Mouse (Mus musculus) embryonic facial prominence, embryonic 11.5 days (tissue): Measurements from ENCODE around the gene Ndufa7. TPM values are rescaled to one million over a fixed set of nuclear protein-coding genes. Genes with fewer than 3 reads are reported as not detected.
A peak's percentile ranks its signal among the peaks of the same experiment; 100 is the strongest.
"Not testable (repeated sequence)": the region's sequence is repeated elsewhere in the genome, so short reads cannot be mapped to it uniquely, and the experiment has no call there.

Experiments
- ATAC-seq: fragments of 200-750 bp; cut with Nextera tagmentation; replicated peaks from 2 replicates; pipeline ENCODE4 v1.8.0; 2017; ENCODE audit warnings: low read depth; ENCODE audit not compliant: insufficient number of reproducible peaks, low FRiP score, low TSS enrichment
- DNase-seq: peaks from one replicate; pipeline ENCODE4 v3.0.0-alpha.2; 2015; ENCODE audit warnings: low spot score
- H3K27ac ChIP-seq: fragments of 300-500 bp; sonication (generic); replicated peaks from 2 replicates; pipeline ENCODE4 v1.5.1; 2014; ENCODE audit warnings: mild to moderate bottlenecking, low read depth, low read length, control low read depth
- H3K27me3 ChIP-seq: fragments of 300-500 bp; sonication (generic); 2 replicates; pipeline ENCODE4 v1.6.1; 2014; ENCODE audit warnings: mild to moderate bottlenecking, low read length, moderate library complexity, mixed read lengths; ENCODE audit not compliant: control insufficient read depth, insufficient read depth
- H3K36me3 ChIP-seq: fragments of 300-500 bp; sonication (generic); replicated peaks from 2 replicates; pipeline ENCODE4 v1.6.1; 2014; ENCODE audit warnings: low read depth, mild to moderate bottlenecking, low read length, moderate library complexity, mixed read lengths; ENCODE audit not compliant: control insufficient read depth, insufficient read depth
- H3K4me1 ChIP-seq: fragments of 300-500 bp; sonication (generic); 2 replicates; pipeline ENCODE4 v1.6.1; 2014; ENCODE audit warnings: low read length, mixed read lengths; ENCODE audit not compliant: control insufficient read depth, insufficient read depth
- H3K4me2 ChIP-seq: fragments of 300-500 bp; sonication (generic); 2 replicates; pipeline ENCODE4 v1.6.1; 2014; ENCODE audit warnings: low read depth, mild to moderate bottlenecking, control low read depth, low read length, moderate library complexity
- H3K4me3 ChIP-seq: fragments of 300-500 bp; sonication (generic); 2 replicates; pipeline ENCODE4 v1.5.1; 2014; ENCODE audit warnings: low read depth, low read length, control low read depth
- H3K9ac ChIP-seq: fragments of 300-500 bp; sonication (generic); replicated peaks from 2 replicates; pipeline ENCODE4 v1.6.1; 2014; ENCODE audit warnings: mild to moderate bottlenecking, control low read depth, low read length
- H3K9me3 ChIP-seq: fragments of 300-500 bp; sonication (generic); replicated peaks from 2 replicates; pipeline ENCODE4 v1.6.1; 2016; ENCODE audit warnings: mild to moderate bottlenecking, low read length, inconsistent platforms, mixed read lengths; ENCODE audit not compliant: control insufficient read depth
- WGBS: fragments of 180-500 bp; shearing (Covaris S2); extraction: QIAGEN DNeasy Blood & Tissue Kit; methylation state at CpG from one replicate; pipeline ENCODE4 v1.1.7; 2014; 5-methylcytosine and 5-hydroxymethylcytosine counted together
- microRNA-seq: library from miRNA; unstranded; fragments of <30 nt; microRNA quantifications from one replicate; pipeline ENCODE4, GENCODE M21; 2016; ENCODE audit warnings: borderline number of aligned reads
- polyA plus RNA-seq: library from polyadenylated mRNA; unstranded; fragments of >200 nt; fragmentation: Nextera tagmentation; extraction: Ambion mirVana; gene quantifications from 2 replicates; pipeline ENCODE4 v1.2.1, GENCODE M21; 2014

Ndufa7 gene
- polyA plus RNA-seq, 1 experiment from 2014 or later = 392 TPM

GRCm38 (mm10) chr17:33865330-33866030 lies 41.1 kb downstream of the Ndufa7 start:
- no peak overlapping the region for H3K27ac ChIP-seq
- 45% methylated on average over 9 of the region's 9 CpGs for WGBS

GRCm38 (mm10) chr17:33873537-33873936 lies 49.2 kb downstream of the Ndufa7 start, which contains the start of gene Gm7029:
TSS of gene Gm7029 (plus strand) at chr17:33873837.
- not testable (repeated sequence) for H3K27me3 ChIP-seq, DNase-seq, H3K27ac ChIP-seq, H3K4me3 ChIP-seq, H3K36me3 ChIP-seq, H3K9me3 ChIP-seq, ATAC-seq, H3K9ac ChIP-seq, H3K4me1 ChIP-seq, H3K4me2 ChIP-seq
- whole genome bisulfite sequencing = 90% methylated on average over 2 of the region's 12 CpGs

More at GRCm38 (mm10) chr17:33865330-33866030, 41.1 kb downstream of the Ndufa7 start:
- H3K4me3 ChIP-seq = no peak overlapping the region
- no peaks in the 10 kb centered on the region for H3K9me3 ChIP-seq
- DNase-seq (peak; percentile 41), ATAC-seq (no peak)
- no peak overlapping the region for H3K9ac ChIP-seq
- H3K27me3 ChIP-seq = no peaks in the 10 kb centered on the region
- no peak overlapping the region for H3K4me2 ChIP-seq
- H3K4me1 ChIP-seq = no peaks in the 10 kb centered on the region
- H3K36me3 ChIP-seq = no peaks in the 10 kb centered on the region

- WGBS = 88% methylated on average over 11 of the region's 11 CpGs
- H3K4me1 ChIP-seq = no peaks in the 10 kb centered on the region
- no peaks in the 10 kb centered on the region for H3K36me3 ChIP-seq
Measured at GRCm38 (mm10) chr17:33874411-33874810, 50.0 kb downstream of the Ndufa7 start.

GRCm38 (mm10) chr17:33875797-33876196 lies 51.4 kb downstream of the Ndufa7 start:
- not testable (repeated sequence) for H3K36me3 ChIP-seq, H3K4me2 ChIP-seq, H3K27ac ChIP-seq, ATAC-seq, H3K27me3 ChIP-seq, H3K4me1 ChIP-seq, H3K4me3 ChIP-seq, H3K9me3 ChIP-seq, H3K9ac ChIP-seq
- peak; percentile 7 for DNase-seq
- WGBS = 82% methylated on average over 5 of the region's 5 CpGs

More at GRCm38 (mm10) chr17:33874411-33874810, 50.0 kb downstream of the Ndufa7 start:
- H3K4me2 ChIP-seq = no peak overlapping the region
- no peak for ATAC-seq
- no peak overlapping the region for H3K4me3 ChIP-seq
- no peak overlapping the region for H3K9ac ChIP-seq
- no peaks in the 10 kb centered on the region for H3K9me3 ChIP-seq
- no peak for DNase-seq
- no peaks in the 10 kb centered on the region for H3K27me3 ChIP-seq
- H3K27ac ChIP-seq = no peak overlapping the region

- H3K36me3 ChIP-seq, H3K4me2 ChIP-seq, H3K9me3 ChIP-seq, H3K27ac ChIP-seq, H3K9ac ChIP-seq, DNase-seq, H3K27me3 ChIP-seq, H3K4me3 ChIP-seq, H3K4me1 ChIP-seq, ATAC-seq: not testable (repeated sequence)
- WGBS = 91% methylated on average over 10 of the region's 11 CpGs
Measured at GRCm38 (mm10) chr17:33884320-33884719, 59.9 kb downstream of the Ndufa7 start.

- H3K27me3 ChIP-seq, H3K4me1 ChIP-seq, H3K9ac ChIP-seq, H3K4me3 ChIP-seq, H3K4me2 ChIP-seq, DNase-seq, H3K27ac ChIP-seq, H3K36me3 ChIP-seq, ATAC-seq, H3K9me3 ChIP-seq: not testable (repeated sequence)
- 65% methylated on average over 2 of the region's 2 CpGs for WGBS
Measured at GRCm38 (mm10) chr17:33887802-33888201, 63.4 kb downstream of the Ndufa7 start.

Small RNA genes within 50 kb of the gene (microRNA-seq; reads per million reads assigned to microRNA genes)
- not detected for gene Gm27740

Other genes starting within 250 kb of the Ndufa7 start
- gene Zfp414, start 195.5 kb upstream of the Ndufa7 start, polyA plus RNA-seq = 53.3 and 60.0 TPM in 2 replicates
- 0.32 and 0.61 TPM in 2 replicates for gene Pram1, start 186.5 kb upstream of the Ndufa7 start, polyA plus RNA-seq
- 613 and 725 TPM in 2 replicates for gene Hnrnpm, start 137.7 kb upstream of the Ndufa7 start, polyA plus RNA-seq
- 30.0 and 32.7 TPM in 2 replicates for gene March2, start 105.9 kb upstream of the Ndufa7 start, polyA plus RNA-seq
- gene Rab11b, start 64.0 kb upstream of the Ndufa7 start, polyA plus RNA-seq = 255 and 273 TPM in 2 replicates
- 44.5 and 48.9 TPM in 2 replicates for gene Angptl4, start 42.7 kb upstream of the Ndufa7 start, polyA plus RNA-seq
- gene Kank3, start 14.1 kb upstream of the Ndufa7 start, polyA plus RNA-seq = 18.2 and 25.1 TPM in 2 replicates
- 824 and 897 TPM in 2 replicates for gene Rps28, start within 50 bp of the Ndufa7 start, polyA plus RNA-seq
- 76.2 and 80.9 TPM in 2 replicates for gene Cd320, start 18.5 kb downstream of the Ndufa7 start, polyA plus RNA-seq
- not detected in 2 replicates for gene Gm7029, start 49.3 kb downstream of the Ndufa7 start, polyA plus RNA-seq
- 9.4 and 13.4 TPM in 2 replicates for gene Kifc1, start 66.1 kb downstream of the Ndufa7 start, polyA plus RNA-seq
- gene Platr17, start 80.6 kb downstream of the Ndufa7 start, polyA plus RNA-seq = 0.36 TPM in 2 replicates
- gene Daxx, start 84.8 kb downstream of the Ndufa7 start, polyA plus RNA-seq = 55.0 and 59.9 TPM in 2 replicates
- gene Tapbp, start 91.3 kb downstream of the Ndufa7 start, polyA plus RNA-seq = 11.3 and 12.8 TPM in 2 replicates
- 7.3 and 8.4 TPM in 2 replicates for gene Zbtb22, start 91.3 kb downstream of the Ndufa7 start, polyA plus RNA-seq
- 26.0 and 26.3 TPM in 2 replicates for gene Rgl2, start 105.0 kb downstream of the Ndufa7 start, polyA plus RNA-seq
- gene Pfdn6, start 115.8 kb downstream of the Ndufa7 start, polyA plus RNA-seq = 202 and 211 TPM in 2 replicates
- gene Wdr46, start 116.1 kb downstream of the Ndufa7 start, polyA plus RNA-seq = 25.2 and 28.6 TPM in 2 replicates
- gene B3galt4, start 126.9 kb downstream of the Ndufa7 start, polyA plus RNA-seq = 2.9 and 3.2 TPM in 2 replicates
- gene Vps52, start 131.2 kb downstream of the Ndufa7 start, polyA plus RNA-seq = 26.9 and 27.7 TPM in 2 replicates
- 1,395 and 1,560 TPM in 2 replicates for gene Rps18, start 131.4 kb downstream of the Ndufa7 start, polyA plus RNA-seq
- 7.5 and 7.6 TPM in 2 replicates for gene H2-K1, start 175.8 kb downstream of the Ndufa7 start, polyA plus RNA-seq
- gene Ring1, start 200.1 kb downstream of the Ndufa7 start, polyA plus RNA-seq = 3.8 and 6.6 TPM in 2 replicates
- gene H2-Ke6, start 203.5 kb downstream of the Ndufa7 start, polyA plus RNA-seq = 43.0 and 46.3 TPM in 2 replicates
- 72.1 and 78.3 TPM in 2 replicates for gene Slc39a7, start 207.1 kb downstream of the Ndufa7 start, polyA plus RNA-seq
- gene Rxrb, start 207.2 kb downstream of the Ndufa7 start, polyA plus RNA-seq = 14.9 and 15.8 TPM in 2 replicates
- 0.70 and 1.0 TPM in 2 replicates for gene Col11a2, start 214.9 kb downstream of the Ndufa7 start, polyA plus RNA-seq